In genomic region chr12:70837792-70838321, GRCm38 (mm10) we compare ENCODE assay signal across 12 mouse cellular contexts. TPM values are rescaled to one million over a fixed set of nuclear protein-coding genes. Genes with fewer than 3 reads are reported as not detected.
DNase-seq lines count a peak whose midpoint lies in the region; ATAC-seq and TF ChIP-seq lines count a peak whose summit lies in the region.
"Had no signal": no experiment of that assay in that cellular context is flagged by ENCODE, and none has a peak within 500 bp of the region (broad histone marks: within the 10 kb centered on the region; RNA-seq: fewer than 3 reads in every experiment).

No protein-coding gene starts in this region.

- 63% methylated on average over 12 of the region's 12 CpGs for WGBS in kidney, embryonic 15.5 days
- WGBS in kidney, embryonic 14.5 days, result 72% methylated on average over 12 of the region's 12 CpGs
- 77% methylated on average over 12 of the region's 12 CpGs for WGBS in intestine, postnatal 0 days

- no peak overlapping the region for H3K4me3 ChIP-seq in kidney, embryonic 15.5 days (replicated peaks)
- no peak overlapping the region for H3K4me3 ChIP-seq in kidney, embryonic 14.5 days (ENCODE audit: low read length)
- no peak overlapping the region for H3K4me3 ChIP-seq in intestine, postnatal 0 days (ENCODE audit: low read depth, low read length)
- H3K4me3 ChIP-seq: forebrain, embryonic 10.5 days; heart, embryonic 13.5 days; liver, embryonic 13.5 days had no signal

- peaks cover 11% of the 10 kb centered on the region for H3K4me1 ChIP-seq in kidney, embryonic 15.5 days
- H3K4me1 ChIP-seq in kidney, embryonic 14.5 days (ENCODE audit: control insufficient read depth, insufficient read depth, low read length), result no peaks in the 10 kb centered on the region; the same call in 1 of the 2 replicates
- H3K4me1 ChIP-seq in intestine, postnatal 0 days (replicated peaks; ENCODE audit: control insufficient read depth, insufficient read depth, low read length), result no peaks in the 10 kb centered on the region

- TF ChIP-seq CTCF in intestine, postnatal 0 days (IDR thresholded peaks at IDR 0.05; ENCODE audit: low read depth), result no peak

- intact Hi-C loops in heart, postnatal 25 days (cut with DNase I), result no loop called here

- H3K27me3 ChIP-seq in kidney, embryonic 15.5 days, result no peaks in the 10 kb centered on the region
- no peaks in the 10 kb centered on the region for H3K27me3 ChIP-seq in kidney, embryonic 14.5 days (ENCODE audit: control insufficient read depth, insufficient read depth, low read length)
- H3K27me3 ChIP-seq in intestine, postnatal 0 days (replicated peaks; ENCODE audit: control insufficient read depth, insufficient read depth, low read length), result no peaks in the 10 kb centered on the region
- H3K27me3 ChIP-seq: CH12.LX; heart, embryonic 13.5 days; liver, embryonic 13.5 days had no signal

- no peak overlapping the region for H3K27ac ChIP-seq in kidney, embryonic 15.5 days
- H3K27ac ChIP-seq in kidney, embryonic 14.5 days (ENCODE audit: low read depth, low read length), result no peak overlapping the region
- H3K27ac ChIP-seq in intestine, postnatal 0 days (ENCODE audit: low read depth, low read length), result no peak overlapping the region
- H3K27ac ChIP-seq: forebrain, embryonic 10.5 days; heart, embryonic 13.5 days; liver, embryonic 13.5 days had no signal

- ATAC-seq in kidney, embryonic 15.5 days (replicated peaks; ENCODE audit: low FRiP score), result 0 out of 2 replicates have a peak, but pooled peaks have one; percentile 12
- no peak for ATAC-seq in kidney, embryonic 14.5 days (ENCODE audit: low FRiP score, low TSS enrichment)
- ATAC-seq in intestine, postnatal 0 days, result no peak
- ATAC-seq: inflammation-experienced regulatory T-cells, adult 6 months had no signal

- H3K9me3 ChIP-seq in kidney, embryonic 15.5 days (replicated peaks), result no peaks in the 10 kb centered on the region
- H3K9me3 ChIP-seq in kidney, embryonic 14.5 days (ENCODE audit: control insufficient read depth, low read length), result no peaks in the 10 kb centered on the region
- H3K9me3 ChIP-seq in intestine, postnatal 0 days (ENCODE audit: control insufficient read depth), result no peaks in the 10 kb centered on the region
- H3K9me3 ChIP-seq: heart, embryonic 13.5 days; liver, embryonic 13.5 days had no signal

- peak; percentile 67 for DNase-seq in brain, adult 2 months (ENCODE audit: low read depth, low spot score)
- peak; percentile 40 to 52 for DNase-seq in cerebellum, postnatal 36 days
- peak; percentile 50 for DNase-seq in heart, postnatal 25 days (ENCODE audit: low spot score)
- no peak for DNase-seq in urinary bladder, adult 2 months (ENCODE audit: low spot score)
- DNase-seq: liver, embryonic 13.5 days had no signal

- no peak overlapping the region for H3K9ac ChIP-seq in kidney, embryonic 15.5 days
- no peak overlapping the region for H3K9ac ChIP-seq in kidney, embryonic 14.5 days (ENCODE audit: low read depth, low read length)
- H3K9ac ChIP-seq in intestine, postnatal 0 days (ENCODE audit: low read depth, low read length), result no peak overlapping the region
- H3K9ac ChIP-seq: heart, embryonic 13.5 days; liver, embryonic 13.5 days had no signal

- H3K4me2 ChIP-seq in kidney, embryonic 15.5 days, result no peak overlapping the region
- no peak overlapping the region for H3K4me2 ChIP-seq in kidney, embryonic 14.5 days (replicated peaks; ENCODE audit: low read depth, low read length)
- H3K4me2 ChIP-seq in intestine, postnatal 0 days (replicated peaks; ENCODE audit: low read depth), result no peak overlapping the region
- H3K4me2 ChIP-seq: heart, embryonic 13.5 days; liver, embryonic 13.5 days had no signal

- H3K36me3 ChIP-seq in kidney, embryonic 15.5 days, result no peaks in the 10 kb centered on the region
- H3K36me3 ChIP-seq in kidney, embryonic 14.5 days (ENCODE audit: control insufficient read depth, insufficient read depth, low read length), result no peaks in the 10 kb centered on the region
- no peaks in the 10 kb centered on the region for H3K36me3 ChIP-seq in intestine, postnatal 0 days (ENCODE audit: control insufficient read depth, insufficient read depth)
- H3K36me3 ChIP-seq: liver, embryonic 13.5 days had no signal

RNA-seq across cellular contexts. Expression of gene Frmd6, which starts 12.5 kb away (rescaled TPM):
- polyA plus RNA-seq in kidney, embryonic 15.5 days (2015; fragmentation: Nextera tagmentation; extraction: Ambion mirVana), result 19.4 and 19.9 TPM in 2 replicates
- 10.8 and 17.4 TPM in 2 replicates for polyA plus RNA-seq in kidney, embryonic 14.5 days (2014; fragmentation: Nextera tagmentation; extraction: Ambion mirVana)
- total RNA-seq in heart, postnatal 25 days (2021), result 10 to 100 TPM; 38.5 to 43.3 TPM
- polyA plus RNA-seq in urinary bladder, adult 2 months (2012; rRNA removed), result 48.4 and 49.7 TPM in 2 replicates
- polyA plus RNA-seq in intestine, postnatal 0 days (2015; fragmentation: Nextera tagmentation; extraction: Ambion mirVana), result 5.9 and 6.3 TPM in 2 replicates
